Mouse (Mus musculus): Measurements from ENCODE around the gene Notum.

The Notum gene

DNA sequence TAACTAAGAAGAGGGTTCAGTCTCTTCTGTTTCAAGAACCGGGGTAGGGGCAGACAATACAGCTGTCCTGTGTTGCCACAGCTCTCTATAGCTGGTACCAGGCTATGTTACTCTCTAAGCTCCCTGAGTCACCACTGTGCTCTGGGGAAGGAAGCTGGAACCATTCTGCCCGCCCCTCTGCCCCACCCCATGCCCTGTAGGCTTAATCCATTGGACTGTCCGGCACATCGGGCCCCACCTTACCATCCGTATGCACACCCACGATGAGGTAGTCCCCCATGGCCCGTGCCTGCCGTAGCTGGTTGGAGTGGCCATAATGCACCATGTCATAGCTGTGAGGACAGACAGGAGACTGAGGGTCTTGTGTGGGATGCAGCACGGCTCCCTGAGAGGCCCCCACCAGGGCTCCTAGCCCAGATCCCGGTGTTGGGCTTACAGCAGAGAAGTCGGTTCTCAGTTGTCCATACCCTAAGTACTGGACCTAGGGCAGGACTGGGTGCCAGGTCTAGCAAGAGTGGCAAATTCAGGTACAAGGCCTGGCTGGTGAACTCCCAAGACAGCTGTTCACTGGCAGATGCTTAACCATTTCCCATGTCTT is 45.3 kb downstream of the Notum start:
- DNase-seq, result no peak

DNA sequence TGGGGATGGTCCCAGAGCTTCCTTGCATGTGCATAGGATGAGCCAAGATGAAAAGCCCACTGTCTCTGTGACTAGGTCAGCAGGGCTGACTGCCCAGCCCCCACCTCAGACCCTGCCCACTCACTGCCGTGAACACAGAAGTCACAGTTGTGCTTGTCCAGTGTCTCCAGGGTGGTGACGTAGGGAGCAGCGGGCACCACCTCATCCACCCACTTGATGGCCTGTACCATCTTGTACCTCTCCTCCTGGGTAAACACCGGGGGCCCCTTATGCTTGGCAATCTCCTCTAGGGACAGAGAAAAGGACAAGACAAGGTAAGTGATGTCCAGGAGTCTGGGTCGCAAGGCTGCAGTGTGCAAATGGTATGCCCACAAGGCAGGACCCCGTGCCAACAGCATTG is 45.8 kb downstream of the Notum start:
- no peak for DNase-seq

DNA sequence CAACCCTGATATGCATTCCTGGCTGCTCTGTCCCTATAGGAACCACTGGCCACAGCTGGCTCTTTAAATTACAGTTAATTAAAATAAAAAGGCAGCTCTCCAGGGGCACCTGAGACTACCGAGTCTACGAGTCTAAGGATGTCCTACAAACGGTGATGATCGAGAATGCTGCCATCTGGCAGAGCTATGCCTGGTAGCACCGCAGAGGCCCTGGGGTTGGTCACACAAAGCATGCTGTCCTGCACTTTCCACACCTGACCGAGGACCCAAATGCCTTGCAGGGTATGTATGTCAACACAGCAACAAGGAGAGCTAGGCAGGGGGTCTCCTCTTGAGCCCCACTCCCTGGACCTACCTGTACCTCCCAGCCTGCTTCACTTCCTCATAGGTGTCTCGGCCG is 47.0 kb downstream of the Notum start:
- no peak for DNase-seq

DNA sequence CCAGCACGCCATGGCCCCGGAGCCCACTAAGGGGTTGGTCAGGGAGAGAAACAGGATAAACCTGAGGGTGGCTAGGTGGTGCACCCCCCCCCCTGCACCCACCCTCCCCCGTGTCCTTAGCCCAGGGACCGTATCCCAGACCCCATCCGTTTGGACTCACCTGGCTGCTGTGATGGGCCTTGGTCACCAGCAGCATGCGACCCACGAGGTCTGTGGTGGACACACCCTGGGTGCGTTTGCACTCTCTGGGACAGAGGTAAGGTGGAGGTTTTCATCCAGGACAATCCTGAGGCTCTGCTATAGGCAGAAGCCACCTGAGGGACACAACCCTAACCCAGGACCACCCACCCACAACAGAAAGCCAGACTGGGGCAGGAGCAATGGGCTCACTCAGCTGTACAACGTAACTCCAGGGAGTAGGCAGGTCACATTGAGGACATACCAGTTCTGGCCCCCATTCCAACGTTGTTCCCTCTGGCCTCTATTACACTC is 47.4 kb downstream of the Notum start:
- DNase-seq, result no peak

DNA sequence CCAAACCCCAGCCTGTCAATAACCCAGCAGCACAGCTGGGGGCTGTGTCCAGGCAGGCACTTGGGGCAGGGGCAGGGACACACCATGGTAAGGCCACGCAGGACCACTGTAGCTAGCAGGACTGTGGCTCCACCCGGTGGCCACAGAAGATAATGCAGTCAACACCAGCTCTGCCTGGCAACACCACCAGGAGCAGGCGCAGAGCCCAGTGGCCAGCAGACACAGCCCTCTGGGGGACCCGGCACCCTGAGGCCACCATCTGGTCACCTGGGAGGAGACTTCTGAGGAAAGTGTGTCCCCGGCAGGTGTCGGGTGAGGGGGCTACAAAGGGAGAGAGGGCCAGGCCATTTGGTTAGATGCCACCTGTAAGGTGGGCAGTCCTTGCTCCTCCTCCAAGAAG is 48.2 kb downstream of the Notum start:
- DNase-seq, result peak; percentile 83 to 84

DNA sequence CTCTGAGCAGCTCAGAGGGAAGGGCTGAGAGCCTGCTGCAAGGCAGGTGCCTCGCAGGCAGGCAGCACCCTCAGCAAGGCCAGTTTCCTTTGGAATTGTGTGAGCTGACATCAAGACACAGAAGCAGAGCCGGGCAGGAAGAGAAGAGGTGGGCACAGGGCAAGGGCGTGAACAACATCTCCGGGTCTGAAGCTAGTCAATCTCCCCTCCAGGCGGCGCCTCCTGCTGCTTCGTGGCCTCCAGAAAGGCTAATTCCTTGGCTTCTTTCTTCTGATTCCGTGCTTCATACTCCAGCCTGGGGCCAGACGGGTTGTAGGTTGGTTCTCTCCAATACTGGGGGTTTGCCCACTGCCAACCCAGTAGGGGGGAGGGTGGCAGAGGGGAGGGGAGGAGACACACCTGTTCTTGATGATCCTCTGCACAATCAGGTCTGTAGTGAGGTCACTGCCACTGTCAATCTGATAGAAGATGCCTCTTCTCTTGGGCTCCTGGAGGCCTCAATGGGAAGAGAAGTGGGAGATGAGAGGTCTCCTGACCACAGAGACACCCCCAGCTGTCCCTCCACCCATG is 50.4 kb downstream of the Notum start:
- no peak for DNase-seq

DNA sequence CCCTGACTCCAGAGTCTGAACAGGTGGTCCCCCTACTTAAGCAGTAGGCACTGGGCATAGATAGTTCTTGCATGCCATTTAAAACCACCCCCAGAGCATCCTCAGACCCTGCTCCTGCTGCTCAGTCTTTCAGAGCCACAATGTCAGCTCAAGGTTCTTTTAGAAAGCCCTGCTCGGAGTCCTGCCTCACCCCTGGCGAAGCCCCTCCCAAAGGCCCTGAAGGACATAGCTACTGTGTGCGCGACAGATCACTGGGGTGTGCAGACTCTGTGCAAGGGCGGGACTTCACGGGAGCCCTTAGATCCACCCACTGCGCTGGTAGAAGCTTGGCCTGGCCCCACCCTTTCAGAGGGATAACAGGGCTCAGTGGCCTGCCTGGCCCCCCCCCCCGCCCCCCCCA is 51.7 kb downstream of the Notum start:
- DNase-seq, result no peak

DNA sequence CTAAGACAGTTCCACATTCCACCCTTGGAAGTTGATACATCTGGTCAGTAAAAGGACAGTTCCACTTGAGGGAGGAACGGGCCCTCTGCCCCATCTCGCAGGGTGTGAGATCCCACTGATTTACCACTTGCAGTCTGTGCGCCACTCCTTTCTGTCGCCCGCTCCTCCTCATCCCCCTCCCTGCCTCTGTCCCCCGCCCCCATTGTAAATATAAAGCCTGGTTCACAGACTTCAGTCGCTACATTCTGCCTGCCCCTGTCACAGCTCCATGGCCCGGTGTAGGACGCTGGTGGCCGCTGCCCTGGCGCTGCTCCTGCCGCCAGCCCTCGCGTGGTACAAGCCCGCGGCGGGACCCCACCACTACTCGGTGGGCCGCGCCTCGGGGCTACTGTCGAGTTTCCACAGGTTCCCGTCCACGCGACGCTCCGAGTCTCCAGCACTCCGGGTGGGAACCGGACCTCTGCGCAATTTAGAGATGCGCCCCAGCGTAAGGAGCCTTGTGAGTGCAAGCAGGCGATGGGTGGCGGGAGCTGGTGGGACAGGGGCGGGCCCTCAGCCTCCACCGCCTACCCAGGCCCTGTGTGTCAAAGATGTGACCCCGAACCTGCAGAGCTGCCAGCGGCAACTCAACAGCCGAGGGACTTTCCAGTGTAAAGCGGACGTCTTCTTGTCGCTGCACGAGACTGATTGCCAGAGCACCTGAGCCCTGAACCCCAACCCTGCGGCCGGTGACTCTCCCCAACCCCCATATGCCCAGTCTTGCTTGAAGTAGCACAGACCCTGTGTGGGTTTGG is 52.5 kb downstream of the Notum start, which contains the start of gene Npb:
Gene Npb, plus strand, starts transcription at position 237 of the 794 bp plus-strand sequence.
- no peak for DNase-seq

DNA sequence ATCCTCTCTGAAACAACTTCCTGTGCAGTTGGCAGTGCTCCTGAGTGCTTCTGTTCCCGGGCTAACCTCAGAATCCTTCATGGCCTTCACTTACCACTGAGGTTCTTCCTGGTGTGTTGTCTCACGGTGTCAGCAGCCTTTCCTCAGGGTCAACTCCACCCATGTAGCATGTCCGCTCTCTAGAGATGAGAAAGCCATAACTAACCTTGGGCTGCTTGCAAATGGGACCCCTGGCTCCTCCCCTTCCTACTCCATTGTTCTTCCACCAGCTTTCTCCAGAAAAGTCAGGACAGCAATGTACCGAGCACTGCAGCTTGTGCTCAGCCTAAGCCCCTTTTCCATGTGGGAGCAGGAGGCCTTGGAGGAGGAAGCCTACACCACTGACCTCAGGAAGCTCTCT is 54.2 kb downstream of the Notum start:
- no peak for DNase-seq

DNA sequence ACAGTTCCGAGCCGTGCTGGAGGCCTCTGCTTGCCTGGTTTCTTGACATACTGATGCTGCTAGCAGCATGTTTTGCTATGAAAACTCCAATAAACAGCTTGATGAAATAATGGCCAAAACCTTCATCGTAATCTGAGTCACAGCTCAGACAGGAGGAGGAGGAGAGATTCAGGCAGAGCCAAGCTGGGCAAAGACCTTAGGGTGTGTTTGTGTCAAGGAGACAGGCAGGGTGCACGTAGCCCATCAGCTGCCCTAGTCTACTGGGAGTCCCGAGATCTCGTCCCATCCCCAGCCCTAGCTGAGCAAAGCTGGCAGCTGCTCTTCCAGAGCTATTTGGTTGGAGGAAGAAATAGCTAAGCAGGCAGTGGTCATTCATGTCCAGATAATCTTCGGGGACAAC is 55.3 kb downstream of the Notum start:
- no peak for DNase-seq
